Mouse (Mus musculus) CH12.LX (cell line): ENCODE measurements around the gene Srbd1.

Source experiments
- CHD1 ChIP-seq: IDR thresholded peaks from 2 replicates; pipeline ENCODE4 v1.6.1; 2012; ENCODE audit warnings: low read depth, low read length, improper control_type of control experiment, inconsistent platforms
- CTCF ChIP-seq, 2 experiments: IDR thresholded peaks in 1 of 2; conservative IDR thresholded peaks in 1 of 2; 2 replicates each; pipeline ENCODE4 v1.5.1; 2011 to 2012; ENCODE audit warnings: low read depth in 2 of 2, low read length in 2 of 2, improper control_type of control experiment in 1 of 2, inconsistent platforms in 1 of 2, mild to moderate bottlenecking in 1 of 2, moderate library complexity in 1 of 2
- E2F4 ChIP-seq: IDR thresholded peaks from 2 replicates; pipeline ENCODE4 v1.6.1; 2011; ENCODE audit warnings: low read depth, low read length, improper control_type of control experiment; ENCODE audit not compliant: insufficient replicate concordance
- EP300 ChIP-seq: IDR thresholded peaks from 2 replicates; pipeline ENCODE4 v1.6.1; 2011; ENCODE audit warnings: low read length, improper control_type of control experiment
- JUN ChIP-seq: IDR thresholded peaks from 2 replicates; pipeline ENCODE4 v1.6.1; 2011; ENCODE audit warnings: low read depth, mild to moderate bottlenecking, low read length, improper control_type of control experiment, moderate library complexity; ENCODE audit not compliant: insufficient read depth
- JUND ChIP-seq: conservative IDR thresholded peaks from 2 replicates; pipeline ENCODE4 v1.6.1; 2011; ENCODE audit warnings: low read depth, low read length, improper control_type of control experiment
- MAX ChIP-seq: IDR thresholded peaks from 2 replicates; pipeline ENCODE4 v1.6.1; 2011; ENCODE audit warnings: low read length, improper control_type of control experiment
- POLR2A ChIP-seq: IDR thresholded peaks from 2 replicates; pipeline ENCODE4 v1.6.1; 2011; ENCODE audit warnings: low read depth, mild to moderate bottlenecking, improper control_type of control experiment, low read length
- RAD21 ChIP-seq: IDR thresholded peaks from 2 replicates; pipeline ENCODE4 v1.6.1; 2011; ENCODE audit warnings: low read depth, mild to moderate bottlenecking, low read length, improper control_type of control experiment, moderate library complexity
- USF1 ChIP-seq: IDR thresholded peaks from 2 replicates; pipeline ENCODE4 v1.6.1; 2014; ENCODE audit warnings: low read depth, mild to moderate bottlenecking, inconsistent platforms, low read length, improper control_type of control experiment
- ZC3H11A ChIP-seq: IDR thresholded peaks from 2 replicates; pipeline ENCODE4 v1.6.1; 2012; ENCODE audit warnings: low read depth, mild to moderate bottlenecking, inconsistent platforms, low read length, improper control_type of control experiment
- ZMIZ1 ChIP-seq: IDR thresholded peaks from 2 replicates; pipeline ENCODE4 v1.6.1; 2012; ENCODE audit warnings: low read depth, mild to moderate bottlenecking, inconsistent platforms, low read length, improper control_type of control experiment
- ZNF384 ChIP-seq: IDR thresholded peaks from 2 replicates; pipeline ENCODE4 v1.6.1; 2012; ENCODE audit warnings: low read depth, low read length, improper control_type of control experiment, inconsistent platforms

GRCm38 (mm10) chr17:86166051-86166566, 21.1 kb upstream of the Srbd1 start:
- TF ChIP-seq CTCF (conservative IDR thresholded peaks at IDR 0.05 in 1 of 2, IDR thresholded peaks at IDR 0.05 in 1 of 2; ENCODE audit: low read depth in 2 of 2, low read length in 2 of 2) (no peak), CHD1 (no peak), USF1 (no peak), EP300 (no peak), JUN (no peak), ZC3H11A (no peak), ZMIZ1 (no peak), RAD21 (no peak), E2F4 (no peak), MAX (no peak), ZNF384 (no peak), POLR2A (no peak), JUND (no peak)
